Mouse (Mus musculus) cortical plate, adult 2 months (tissue): ENCODE results near the gene Cd19. TPM values are rescaled to one million over a fixed set of nuclear protein-coding genes. Genes with fewer than 3 reads are reported as not detected.

Source experiments
- H3K27ac ChIP-seq: fragments of 200-500 bp; 2 replicates; pipeline ENCODE4 v1.5.1; 2012; ENCODE audit warnings: low read length, control low read depth, inconsistent platforms; ENCODE audit not compliant: insufficient read depth
- H3K4me1 ChIP-seq: fragments of 200-500 bp; 2 replicates; pipeline ENCODE4 v1.6.1; 2011; ENCODE audit warnings: low read length; ENCODE audit not compliant: control insufficient read depth, insufficient read depth
- H3K4me3 ChIP-seq: fragments of 200-500 bp; 2 replicates; pipeline ENCODE4 v1.5.1; 2011; ENCODE audit warnings: mild to moderate bottlenecking, low read length, control low read depth; ENCODE audit not compliant: insufficient read depth
- CTCF ChIP-seq: fragments of 200-500 bp; IDR thresholded peaks from 2 replicates; pipeline ENCODE4 v1.5.1; 2011; ENCODE audit warnings: mild to moderate bottlenecking, control low read depth, low read length; ENCODE audit not compliant: insufficient read depth; ENCODE audit errors: extremely low read depth
- POLR2A ChIP-seq: fragments of 200-500 bp; IDR thresholded peaks from 2 replicates; pipeline ENCODE4 v1.6.1; 2011; ENCODE audit warnings: mild to moderate bottlenecking, low read length, control low read depth; ENCODE audit not compliant: insufficient read depth; ENCODE audit errors: extremely low read depth
- polyA plus RNA-seq: library from polyadenylated mRNA; depleted of rRNA; stranded (reverse); fragments of >200 nt; gene quantifications from 2 replicates; pipeline ENCODE4 v1.2.3, GENCODE M21; 2012; rRNA removed

Gene Cd19
- 0.36 and 0.79 TPM in 2 replicates for polyA plus RNA-seq

- TF ChIP-seq POLR2A = no peak
- H3K4me1 ChIP-seq = no peaks in the 10 kb centered on the region
- H3K27ac ChIP-seq = no peak within 1 kb of the TSS
- no peak within 1 kb of the TSS for H3K4me3 ChIP-seq
Measured at GRCm38 (mm10) chr7:126414725-126415124, at the start of gene Cd19. TSS of gene Cd19 (minus strand) at chr7:126414889.

- TF ChIP-seq CTCF (no peak), POLR2A (no peak)
- no peak overlapping the region for H3K4me3 ChIP-seq
- H3K27ac ChIP-seq = no peak overlapping the region
- H3K4me1 ChIP-seq = no peaks in the 10 kb centered on the region
Measured at GRCm38 (mm10) chr7:126464121-126464520, 49.4 kb upstream of the Cd19 start.

DNA sequence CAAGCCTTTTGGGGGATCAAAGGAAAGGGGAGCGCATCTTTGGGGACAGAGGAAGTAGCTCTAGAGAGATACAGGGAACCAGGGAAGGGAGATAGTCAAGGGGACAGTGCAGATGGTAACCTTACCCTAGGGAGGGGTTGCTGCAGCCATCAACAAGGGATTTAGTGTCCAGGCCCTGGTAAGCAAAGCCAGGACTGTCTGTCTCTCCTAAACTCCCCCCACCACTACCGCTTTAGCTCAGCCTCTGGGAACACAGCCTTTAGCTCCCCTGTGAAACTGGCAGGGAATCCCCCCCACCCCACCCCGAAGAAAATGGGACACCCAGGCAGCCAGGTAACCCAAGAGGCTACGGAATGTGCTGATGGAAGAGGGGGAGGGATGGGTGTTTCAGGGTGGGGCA lies 48.9 kb upstream of the Cd19 start:
- H3K4me1 ChIP-seq = no peaks in the 10 kb centered on the region
- H3K4me3 ChIP-seq = no peak overlapping the region
- no peak overlapping the region for H3K27ac ChIP-seq
- TF ChIP-seq POLR2A = no peak
- TF ChIP-seq CTCF = no peak

DNA sequence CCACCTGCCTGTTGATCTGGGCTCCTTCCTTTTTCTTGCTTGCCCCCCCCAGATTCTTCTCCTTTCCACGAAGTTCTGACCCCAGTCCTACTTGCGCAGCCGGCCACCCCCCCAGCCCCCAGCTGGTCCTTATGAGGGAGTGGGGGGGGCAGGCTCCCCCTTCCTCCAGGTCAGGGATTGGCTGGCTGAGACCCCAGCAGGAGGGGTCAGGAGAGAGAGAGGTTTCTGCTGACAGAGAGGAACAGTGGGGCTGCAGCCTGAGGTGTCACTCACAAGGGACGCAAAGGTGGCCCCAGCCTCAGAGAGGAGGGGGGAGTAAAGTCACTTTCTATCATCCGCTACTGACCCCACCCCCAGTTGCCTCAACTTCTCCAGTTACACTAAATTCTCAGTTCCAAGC lies 48.3 kb upstream of the Cd19 start, which contains the start of gene Atp2a1:
TSS of gene Atp2a1 (minus strand) at position 105 of the 400 bp plus-strand sequence.
- Histone ChIP-seq H3K27ac (no peak within 1 kb of the TSS), H3K4me1 (no peaks in the 10 kb centered on the region; the same call in 1 of the 2 replicates), H3K4me3 (no peak within 1 kb of the TSS)
- no peak for TF ChIP-seq CTCF
- no peak for TF ChIP-seq POLR2A

GRCm38 (mm10) chr7:126461626-126462025 lies 46.9 kb upstream of the Cd19 start:
- no peak for TF ChIP-seq POLR2A
- no peak for TF ChIP-seq CTCF
- Histone ChIP-seq H3K4me3 (no peak overlapping the region), H3K4me1 (no peaks in the 10 kb centered on the region; the same call in 1 of the 2 replicates)

GRCm38 (mm10) chr7:126460623-126461399 lies 46.1 kb upstream of the Cd19 start:
- TF ChIP-seq POLR2A = no peak
- TF ChIP-seq CTCF = no peak
- no peak overlapping the region for H3K27ac ChIP-seq
- no peak overlapping the region for H3K4me3 ChIP-seq

More at GRCm38 (mm10) chr7:126461626-126462025, 46.9 kb upstream of the Cd19 start:
- no peak overlapping the region for H3K27ac ChIP-seq

GRCm38 (mm10) chr7:126458844-126459618 lies 44.3 kb upstream of the Cd19 start:
- TF ChIP-seq CTCF = no peak
- no peak for TF ChIP-seq POLR2A
- H3K4me3 ChIP-seq = no peak overlapping the region

More at GRCm38 (mm10) chr7:126460623-126461399, 46.1 kb upstream of the Cd19 start:
- no peaks in the 10 kb centered on the region; the same call in 1 of the 2 replicates for H3K4me1 ChIP-seq

DNA sequence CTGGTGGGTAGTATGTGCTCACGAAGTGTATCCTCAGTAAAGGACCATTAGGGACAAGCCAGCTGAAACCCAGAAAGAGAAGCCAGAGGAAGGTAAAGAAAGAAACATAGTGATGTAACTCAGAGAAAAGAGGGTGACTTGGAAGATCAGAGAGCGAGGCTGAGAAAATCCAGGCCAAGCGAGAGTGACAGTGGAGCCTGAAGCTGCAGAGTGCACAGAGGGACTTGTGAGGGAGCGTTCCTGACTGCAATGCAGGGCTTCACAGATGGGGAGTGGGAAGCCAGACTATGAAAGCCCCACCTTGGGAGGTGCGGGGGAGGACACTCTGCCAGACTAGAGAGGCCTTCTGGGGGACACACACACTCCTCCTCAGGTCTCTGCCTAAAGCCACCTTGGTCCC lies 43.5 kb upstream of the Cd19 start:
- TF ChIP-seq CTCF = no peak
- no peak for TF ChIP-seq POLR2A
- no peaks in the 10 kb centered on the region; the same call in 1 of the 2 replicates for H3K4me1 ChIP-seq
- no peak overlapping the region for H3K4me3 ChIP-seq
- H3K27ac ChIP-seq = no peak overlapping the region

More at GRCm38 (mm10) chr7:126458844-126459618, 44.3 kb upstream of the Cd19 start:
- Histone ChIP-seq H3K4me1 (no peaks in the 10 kb centered on the region; the same call in 1 of the 2 replicates), H3K27ac (no peak overlapping the region)

GRCm38 (mm10) chr7:126456382-126457266 lies 41.9 kb upstream of the Cd19 start:
- Histone ChIP-seq H3K4me3 (no peak overlapping the region), H3K4me1 (no peaks in the 10 kb centered on the region; the same call in 1 of the 2 replicates), H3K27ac (no peak overlapping the region)
- no peak for TF ChIP-seq POLR2A
- no peak for TF ChIP-seq CTCF
